Mouse (Mus musculus) cortical plate, adult 2 months (tissue): Measurements from ENCODE around the gene Gm37240. TPM values are rescaled to one million over a fixed set of nuclear protein-coding genes. Genes with fewer than 3 reads are reported as not detected.

Experiments used
- H3K27ac ChIP-seq: fragments of 200-500 bp; 2 replicates; pipeline ENCODE4 v1.5.1; 2012; ENCODE audit warnings: low read length, control low read depth, inconsistent platforms; ENCODE audit not compliant: insufficient read depth
- H3K4me1 ChIP-seq: fragments of 200-500 bp; 2 replicates; pipeline ENCODE4 v1.6.1; 2011; ENCODE audit warnings: low read length; ENCODE audit not compliant: control insufficient read depth, insufficient read depth
- H3K4me3 ChIP-seq: fragments of 200-500 bp; 2 replicates; pipeline ENCODE4 v1.5.1; 2011; ENCODE audit warnings: mild to moderate bottlenecking, low read length, control low read depth; ENCODE audit not compliant: insufficient read depth
- CTCF ChIP-seq: fragments of 200-500 bp; IDR thresholded peaks from 2 replicates; pipeline ENCODE4 v1.5.1; 2011; ENCODE audit warnings: mild to moderate bottlenecking, control low read depth, low read length; ENCODE audit not compliant: insufficient read depth; ENCODE audit errors: extremely low read depth
- POLR2A ChIP-seq: fragments of 200-500 bp; IDR thresholded peaks from 2 replicates; pipeline ENCODE4 v1.6.1; 2011; ENCODE audit warnings: mild to moderate bottlenecking, low read length, control low read depth; ENCODE audit not compliant: insufficient read depth; ENCODE audit errors: extremely low read depth
- polyA plus RNA-seq: library from polyadenylated mRNA; depleted of rRNA; stranded (reverse); fragments of >200 nt; gene quantifications from 2 replicates; pipeline ENCODE4 v1.2.3, GENCODE M21; 2012

Gm37240 gene
- polyA plus RNA-seq, 1 experiment: 0.81 TPM

DNA sequence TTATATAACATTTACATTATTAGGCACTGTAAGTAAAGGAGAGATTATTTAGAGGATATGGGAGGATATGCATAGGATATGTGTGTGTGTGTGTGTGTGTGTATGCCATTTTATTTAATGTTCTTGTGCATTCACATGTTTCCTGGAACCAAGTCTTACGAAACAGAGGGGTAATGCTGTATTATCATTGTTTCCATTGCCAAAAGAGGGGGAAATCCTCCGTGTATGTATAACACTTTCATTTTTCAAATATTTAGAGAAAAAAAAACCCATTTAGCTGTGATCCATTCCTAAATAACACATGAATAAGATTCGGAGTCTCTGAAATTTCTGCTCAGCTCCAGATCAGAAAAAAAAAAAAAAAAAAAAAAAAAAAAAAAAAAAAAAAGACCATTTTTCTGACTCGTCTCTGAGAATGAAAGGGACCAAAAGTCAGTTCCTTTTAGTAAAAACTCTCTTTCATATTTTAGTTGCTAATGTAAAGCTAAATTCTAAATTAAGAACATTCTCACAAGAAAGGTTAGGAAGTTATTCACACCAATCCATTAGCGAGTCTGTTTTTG is 378.5 kb downstream of the Gm37240 start:
- H3K4me3 ChIP-seq: no peak overlapping the region
- TF ChIP-seq POLR2A: no peak
- no peak for TF ChIP-seq CTCF
- H3K27ac ChIP-seq: no peak overlapping the region
- no peaks in the 10 kb centered on the region; the same call in 1 of the 2 replicates for H3K4me1 ChIP-seq

DNA sequence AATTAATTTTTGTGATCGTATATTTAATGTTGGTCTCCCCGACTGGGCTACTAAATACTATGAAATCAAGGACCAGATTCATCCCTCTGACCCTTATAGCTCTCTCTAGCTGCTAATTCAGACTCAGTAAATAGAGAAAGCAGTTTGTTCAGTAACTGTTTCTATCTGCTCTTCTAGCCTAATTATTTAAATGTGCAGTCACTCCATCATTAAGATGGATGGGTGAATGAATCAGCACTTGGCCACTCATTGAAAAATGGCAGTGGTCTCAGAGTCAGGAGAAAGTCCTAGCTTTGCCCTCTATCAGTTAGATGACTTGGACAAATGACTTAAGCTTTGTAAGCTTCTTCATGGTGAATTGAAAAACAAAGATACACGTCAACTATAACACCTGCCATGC is 387.2 kb downstream of the Gm37240 start:
- TF ChIP-seq CTCF (no peak), POLR2A (no peak)
- H3K4me3 ChIP-seq: no peak overlapping the region
- H3K27ac ChIP-seq: no peak overlapping the region
- H3K4me1 ChIP-seq: no peaks in the 10 kb centered on the region; the same call in 1 of the 2 replicates

DNA sequence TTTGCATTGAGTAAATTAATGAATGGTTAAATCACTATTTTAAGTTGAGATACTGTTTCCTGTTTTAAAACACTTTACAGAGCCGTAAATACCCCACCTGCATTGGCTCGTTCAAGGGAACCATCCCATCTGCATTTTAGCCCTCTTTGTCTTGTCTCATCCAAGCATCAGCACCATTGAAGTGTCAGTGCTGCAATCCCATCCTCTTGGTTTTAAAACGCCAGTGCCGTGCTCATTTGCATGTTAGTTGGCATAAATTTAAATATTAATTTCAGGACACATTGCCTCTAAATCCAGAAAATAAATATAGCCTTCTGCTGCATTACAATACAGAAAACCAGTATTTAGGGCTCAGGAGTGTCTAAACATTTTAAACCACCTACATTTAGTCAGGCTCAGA is 391.2 kb downstream of the Gm37240 start:
- no peak for TF ChIP-seq CTCF
- TF ChIP-seq POLR2A: no peak
- no peak overlapping the region for H3K4me3 ChIP-seq
- no peak overlapping the region for H3K27ac ChIP-seq
- H3K4me1 ChIP-seq: no peaks in the 10 kb centered on the region; the same call in none of the 2 replicates

DNA sequence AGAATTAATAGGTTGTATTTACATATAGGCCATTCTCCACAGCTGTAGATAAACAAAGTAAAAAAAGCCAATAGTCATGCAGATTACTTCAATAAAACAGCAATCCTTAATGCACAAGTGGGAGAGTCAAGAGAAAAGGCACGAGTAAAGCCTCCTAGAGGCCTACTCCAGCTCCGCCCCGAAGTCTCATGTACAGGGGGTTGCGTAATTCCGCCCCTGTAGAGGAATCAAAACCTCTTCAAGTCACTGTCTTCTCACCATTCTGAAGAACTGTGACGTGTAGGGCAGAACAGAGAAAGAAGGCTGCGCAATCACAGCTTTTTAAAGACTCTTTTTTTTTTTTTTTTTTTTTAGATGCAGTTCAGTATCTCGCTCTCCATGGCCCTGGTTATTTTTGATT is 393.5 kb downstream of the Gm37240 start:
- no peak overlapping the region for H3K27ac ChIP-seq
- no peak for TF ChIP-seq CTCF
- no peak for TF ChIP-seq POLR2A
- H3K4me1 ChIP-seq: peaks cover 2% of the 10 kb centered on the region
- H3K4me3 ChIP-seq: no peak overlapping the region

DNA sequence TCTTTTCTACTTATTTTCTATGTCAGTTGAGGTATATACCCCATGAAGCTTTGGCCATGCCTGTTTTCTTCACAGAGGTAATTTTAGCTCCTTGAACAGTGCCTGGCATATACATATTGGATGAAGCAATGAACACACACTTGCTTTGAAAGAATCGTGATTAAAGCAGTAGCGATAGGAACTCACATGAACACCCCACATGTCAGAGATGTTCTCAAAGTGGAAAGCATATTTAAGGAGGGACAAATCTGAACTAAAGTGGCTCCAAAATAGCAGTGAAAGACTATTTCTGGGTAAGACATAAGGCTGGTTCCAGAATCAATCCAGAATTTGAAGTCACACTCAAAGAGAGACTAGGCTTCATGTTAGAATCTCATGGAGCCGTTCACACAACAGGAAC is 397.1 kb downstream of the Gm37240 start:
- H3K4me1 ChIP-seq: peaks cover 2% of the 10 kb centered on the region
- TF ChIP-seq POLR2A (no peak), CTCF (no peak)
- H3K27ac ChIP-seq: no peak overlapping the region
- H3K4me3 ChIP-seq: no peak overlapping the region

DNA sequence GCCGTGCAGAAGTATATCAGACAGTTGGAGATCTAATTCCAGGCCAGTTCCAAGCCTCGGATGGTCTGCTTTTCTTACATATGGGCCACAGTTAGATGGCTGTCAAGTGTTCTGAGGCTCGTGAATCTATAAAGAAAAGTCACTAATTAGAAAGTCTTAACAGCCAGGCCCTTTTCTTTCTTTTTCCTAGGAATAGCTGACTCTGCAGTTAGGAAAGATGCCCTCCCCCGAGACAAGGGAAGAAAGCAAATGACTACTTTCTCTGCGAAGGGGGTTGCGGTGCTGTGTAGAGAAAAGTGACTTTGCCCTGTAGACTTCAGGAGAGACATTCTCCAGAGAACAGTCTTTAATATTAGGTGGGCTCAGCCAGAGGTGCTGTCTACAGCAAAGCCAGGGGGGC is 399.9 kb downstream of the Gm37240 start:
- no peak for TF ChIP-seq POLR2A
- no peak for TF ChIP-seq CTCF
- peaks cover 2% of the 10 kb centered on the region for H3K4me1 ChIP-seq
- no peak overlapping the region for H3K4me3 ChIP-seq
- no peak overlapping the region for H3K27ac ChIP-seq

DNA sequence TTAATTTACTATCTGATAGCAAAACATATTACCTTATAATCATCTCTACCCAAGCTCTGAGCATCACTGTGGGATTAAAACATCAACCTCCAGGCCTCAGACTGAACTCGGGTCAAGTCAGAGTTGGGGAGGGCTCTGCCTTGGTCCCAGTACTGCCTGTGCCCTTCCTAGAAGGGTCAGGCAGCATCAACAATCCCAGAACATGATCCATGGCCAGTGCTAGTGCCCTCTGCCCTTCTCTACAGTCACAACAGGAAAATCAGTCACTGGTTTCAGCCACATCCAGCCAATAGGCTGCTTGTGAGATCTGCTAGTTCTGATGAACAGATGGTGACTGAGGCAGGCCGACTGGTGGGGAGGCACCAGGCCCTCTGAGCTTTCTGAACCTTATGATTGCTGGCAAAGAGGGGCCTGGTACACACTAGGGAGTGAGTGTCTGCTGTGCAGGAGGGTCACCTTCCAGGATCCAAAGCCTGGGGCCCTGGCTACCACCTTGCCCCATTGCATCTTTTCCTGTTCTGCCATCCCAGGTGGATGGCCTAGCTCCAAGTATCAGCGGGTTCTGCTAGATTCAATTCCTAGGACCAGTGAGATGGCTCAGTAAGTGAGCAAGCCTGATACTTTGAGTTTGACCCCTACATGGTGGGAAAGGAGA is 401.7 kb downstream of the Gm37240 start:
- TF ChIP-seq CTCF (no peak), POLR2A (no peak)
- Histone ChIP-seq H3K4me3 (no peak overlapping the region), H3K4me1 (peaks cover 2% of the 10 kb centered on the region), H3K27ac (no peak overlapping the region)

DNA sequence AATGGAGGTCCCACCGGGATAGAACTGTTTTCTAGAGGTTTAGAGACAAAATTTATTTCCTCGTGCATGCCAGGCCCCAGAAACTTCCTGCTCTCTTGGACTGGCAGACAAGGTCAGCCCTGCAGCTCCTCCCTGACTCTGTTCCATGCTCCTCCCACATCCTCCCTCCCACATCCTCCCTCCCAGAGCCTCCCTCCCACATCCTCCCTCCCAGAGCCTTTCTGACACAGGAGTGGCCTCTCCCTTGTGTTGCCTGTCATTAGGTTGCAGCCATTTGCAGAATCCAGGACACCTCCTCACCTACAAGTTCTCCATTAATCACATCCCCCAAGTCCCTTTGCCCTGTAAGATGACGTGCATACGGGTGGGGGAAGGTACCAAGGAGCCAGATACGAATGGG is 404.7 kb downstream of the Gm37240 start:
- Histone ChIP-seq H3K27ac (no peak overlapping the region), H3K4me1 (no peaks in the 10 kb centered on the region)
- TF ChIP-seq CTCF: no peak
- no peak for TF ChIP-seq POLR2A

DNA sequence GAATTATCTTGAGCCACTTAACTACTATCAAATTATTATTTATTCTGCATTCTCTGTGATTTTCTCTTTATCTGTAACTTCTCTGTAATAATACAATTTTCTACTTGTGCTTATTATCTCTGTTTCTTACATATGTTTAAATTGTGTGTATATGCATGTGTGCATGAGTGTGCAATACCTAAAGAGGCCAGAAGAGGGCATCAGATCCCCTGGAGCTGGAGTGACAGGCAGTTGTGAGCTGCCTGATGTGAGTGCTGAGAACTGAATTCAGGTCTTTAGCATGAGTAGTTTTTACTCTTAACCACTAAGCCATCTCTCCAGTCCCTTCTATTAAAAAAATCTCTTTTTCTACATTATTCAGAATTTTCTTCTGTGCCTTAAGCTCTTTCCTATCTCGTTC is 406.7 kb downstream of the Gm37240 start:
- H3K4me1 ChIP-seq: no peaks in the 10 kb centered on the region
- no peak for TF ChIP-seq POLR2A
- 0 out of 2 replicates have a peak, but pooled peaks have one; percentile 1 for TF ChIP-seq CTCF
- H3K27ac ChIP-seq: no peak overlapping the region
- H3K4me3 ChIP-seq: no peak overlapping the region

More for the DNA sequence above, 404.7 kb downstream of the Gm37240 start:
- H3K4me3 ChIP-seq: no peak overlapping the region

DNA sequence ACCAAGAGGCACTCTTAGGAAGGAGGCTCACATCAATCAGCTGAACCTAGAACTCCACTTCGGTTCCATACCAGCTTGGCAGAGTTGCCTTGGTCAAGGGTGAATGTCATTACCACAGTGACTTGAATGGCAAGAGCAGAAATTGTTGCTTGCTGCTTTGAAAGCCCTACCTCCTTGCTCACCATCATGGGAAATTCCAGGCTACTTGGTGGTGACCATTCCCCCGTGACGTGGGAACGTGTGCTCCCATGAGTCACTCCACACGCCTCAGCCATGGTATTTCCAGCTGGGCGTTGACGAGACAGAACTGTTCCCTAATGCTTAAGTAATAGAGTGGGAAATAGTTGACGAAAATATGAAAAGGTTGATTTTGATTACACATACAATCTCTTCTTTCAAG is 408.6 kb downstream of the Gm37240 start:
- H3K27ac ChIP-seq: no peak overlapping the region
- TF ChIP-seq POLR2A: no peak
- TF ChIP-seq CTCF: no peak

DNA sequence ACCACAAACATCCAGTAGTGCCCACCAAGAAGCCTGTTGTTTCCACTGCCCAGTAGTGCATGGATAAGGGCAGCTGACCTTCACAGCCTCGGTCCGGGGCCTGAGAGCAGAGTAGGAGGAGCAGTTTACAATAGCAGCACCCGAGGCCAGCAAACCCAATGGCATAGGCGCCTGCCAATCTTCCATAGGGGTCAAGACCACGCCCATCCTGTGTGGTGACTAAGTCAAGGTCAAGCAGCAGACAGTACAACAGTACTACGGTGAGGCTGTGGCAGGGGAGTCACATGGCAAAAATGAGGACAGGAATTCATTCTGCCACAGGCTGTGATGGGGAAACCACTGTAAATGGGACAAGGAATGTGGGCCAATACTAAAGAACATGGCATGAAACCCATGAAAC is 417.6 kb downstream of the Gm37240 start:
- Histone ChIP-seq H3K4me3 (no peak overlapping the region), H3K27ac (no peak overlapping the region), H3K4me1 (peaks cover 2% of the 10 kb centered on the region)
- TF ChIP-seq CTCF (no peak), POLR2A (no peak)

More for the DNA sequence above, 408.6 kb downstream of the Gm37240 start:
- Histone ChIP-seq H3K4me1 (no peaks in the 10 kb centered on the region), H3K4me3 (no peak overlapping the region)
